Mouse (Mus musculus) embryonic facial prominence, embryonic 10.5 days (tissue): ENCODE results near the gene Begain. TPM values are rescaled to one million over a fixed set of nuclear protein-coding genes. Genes with fewer than 3 reads are reported as not detected.

ENCODE experiments used
- DNase-seq: peaks from one replicate; pipeline ENCODE4 v3.0.0-alpha.2; 2017; ENCODE audit warnings: low spot score
- H3K27ac ChIP-seq: fragments of 300-500 bp; sonication (generic); replicated peaks from 2 replicates; pipeline ENCODE4 v1.5.1; 2016; ENCODE audit warnings: mild to moderate bottlenecking
- H3K27me3 ChIP-seq: fragments of 300-500 bp; sonication (generic); replicated peaks from 2 replicates; pipeline ENCODE4 v1.6.1; 2016; ENCODE audit warnings: low read depth, mild to moderate bottlenecking; ENCODE audit not compliant: poor library complexity, severe bottlenecking
- H3K36me3 ChIP-seq: fragments of 300-500 bp; sonication (generic); replicated peaks from 2 replicates; pipeline ENCODE4 v1.6.1; 2016; ENCODE audit warnings: mild to moderate bottlenecking, moderate library complexity
- H3K4me1 ChIP-seq: fragments of 300-500 bp; sonication (generic); 2 replicates; pipeline ENCODE4 v1.6.1; 2016
- H3K4me3 ChIP-seq: fragments of 300-500 bp; sonication (generic); 2 replicates; pipeline ENCODE4 v1.5.1; 2016; ENCODE audit warnings: mild to moderate bottlenecking, moderate library complexity
- H3K9me3 ChIP-seq: fragments of 300-500 bp; sonication (generic); 2 replicates; pipeline ENCODE4 v1.6.1; 2016; ENCODE audit warnings: mild to moderate bottlenecking
- WGBS: fragments of 180-500 bp; shearing (Covaris S2); methylation state at CpG from one replicate; pipeline ENCODE4 v1.1.7; 2016; 5-methylcytosine and 5-hydroxymethylcytosine counted together
- polyA plus RNA-seq: library from polyadenylated mRNA; unstranded; fragments of >200 nt; fragmentation: Nextera tagmentation; extraction: Ambion mirVana; gene quantifications from 2 replicates; pipeline ENCODE4 v1.2.1, GENCODE M21; 2016

Begain gene
- polyA plus RNA-seq, 1 experiment from 2014 or later = 2.3 TPM

DNA sequence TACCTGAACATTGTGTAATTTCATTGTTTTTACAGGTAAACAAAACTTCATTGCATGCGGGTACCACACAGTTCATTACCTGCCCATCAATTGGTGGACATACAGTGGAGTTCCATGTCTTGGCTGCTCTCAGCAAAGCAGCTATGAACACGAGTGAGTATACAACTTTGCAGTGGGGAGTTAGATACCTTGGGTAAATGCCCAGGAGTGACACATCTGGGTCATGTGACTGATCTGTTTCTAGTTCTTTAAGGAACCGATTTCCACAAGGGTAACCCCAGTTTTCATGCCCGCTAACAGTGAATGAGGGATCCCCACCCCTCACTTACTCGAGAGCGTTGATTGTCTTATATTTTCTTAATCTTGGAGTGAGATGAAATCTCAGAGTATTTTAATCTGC is 9.0 kb upstream of the Begain start:
- Histone ChIP-seq H3K4me1 (no peaks in the 10 kb centered on the region), H3K36me3 (no peaks in the 10 kb centered on the region), H3K9me3 (no peaks in the 10 kb centered on the region), H3K27ac (no peak overlapping the region), H3K27me3 (peaks cover 11% of the 10 kb centered on the region; the same call in 1 of the 2 replicates), H3K4me3 (no peak overlapping the region)
- 85% methylated on average over 6 of the region's 6 CpGs for WGBS
- no peak for DNase-seq

DNA sequence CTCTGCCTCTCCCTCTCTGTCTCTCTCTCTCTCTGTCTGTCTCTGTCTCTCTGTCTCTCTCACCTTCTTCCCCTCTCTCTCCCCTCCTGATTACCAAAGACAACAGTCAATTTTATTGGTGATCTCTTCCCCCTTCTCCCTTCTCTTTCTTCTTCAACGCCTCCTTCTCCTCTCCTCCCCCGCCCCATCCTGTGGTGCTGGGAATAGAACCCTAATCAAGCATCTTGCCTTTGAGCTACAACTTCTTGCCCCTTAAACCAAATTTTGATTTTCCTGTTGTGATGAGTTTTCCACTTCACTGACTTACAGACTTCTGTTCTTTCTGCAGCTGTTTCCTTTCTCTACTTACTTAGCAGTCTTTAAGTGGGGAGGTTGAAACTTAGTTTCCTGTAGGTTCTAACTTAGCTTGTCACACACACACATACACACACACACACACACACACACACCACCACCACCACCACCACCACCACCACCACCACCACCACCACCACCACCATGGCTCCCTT is 6.8 kb upstream of the Begain start:
- 77% methylated on average over 2 of the region's 2 CpGs for WGBS
- H3K27ac ChIP-seq = no peak overlapping the region
- peaks cover 24% of the 10 kb centered on the region for H3K27me3 ChIP-seq
- H3K4me3 ChIP-seq = no peak overlapping the region
- DNase-seq = no peak
- no peaks in the 10 kb centered on the region for H3K4me1 ChIP-seq
- no peaks in the 10 kb centered on the region for H3K9me3 ChIP-seq
- H3K36me3 ChIP-seq = no peaks in the 10 kb centered on the region

DNA sequence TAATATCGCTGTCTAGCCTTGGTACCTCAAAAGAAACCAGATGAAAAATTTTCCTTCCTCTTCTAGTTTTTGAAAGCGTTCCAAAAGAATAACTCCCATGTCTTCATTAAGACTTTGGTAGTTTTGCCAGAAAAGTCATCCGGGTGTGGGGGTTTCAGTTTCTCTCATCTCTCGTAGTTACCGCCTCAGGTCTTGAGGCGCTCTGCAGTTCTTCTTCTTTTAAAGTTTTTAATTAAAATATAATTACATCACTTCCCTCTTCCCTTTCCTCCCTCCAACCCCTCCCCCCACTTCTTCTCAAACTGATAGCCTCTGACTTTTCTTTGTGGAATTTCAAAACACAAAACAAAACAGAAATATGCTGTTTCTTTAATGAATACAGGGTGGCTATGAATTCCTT is 6.1 kb upstream of the Begain start:
- H3K9me3 ChIP-seq = no peaks in the 10 kb centered on the region
- H3K27ac ChIP-seq = no peak overlapping the region
- H3K27me3 ChIP-seq = peaks cover 31% of the 10 kb centered on the region
- 84% methylated on average over 6 of the region's 6 CpGs for WGBS
- 0 out of 2 replicates have a peak, but pooled peaks cover 2% of the 10 kb centered on the region for H3K4me1 ChIP-seq
- DNase-seq = no peak
- H3K4me3 ChIP-seq = no peak overlapping the region
- no peaks in the 10 kb centered on the region for H3K36me3 ChIP-seq

- Histone ChIP-seq H3K27ac (no peak overlapping the region), H3K9me3 (no peaks in the 10 kb centered on the region), H3K27me3 (peaks cover 49% of the 10 kb centered on the region), H3K36me3 (no peaks in the 10 kb centered on the region), H3K4me1 (peaks cover 19% of the 10 kb centered on the region), H3K4me3 (no peak overlapping the region)
- WGBS = 90% methylated on average over 13 of the region's 13 CpGs
- DNase-seq = no peak
Measured at GRCm38 (mm10) chr12:109071248-109071647, 3.2 kb upstream of the Begain start.

DNA sequence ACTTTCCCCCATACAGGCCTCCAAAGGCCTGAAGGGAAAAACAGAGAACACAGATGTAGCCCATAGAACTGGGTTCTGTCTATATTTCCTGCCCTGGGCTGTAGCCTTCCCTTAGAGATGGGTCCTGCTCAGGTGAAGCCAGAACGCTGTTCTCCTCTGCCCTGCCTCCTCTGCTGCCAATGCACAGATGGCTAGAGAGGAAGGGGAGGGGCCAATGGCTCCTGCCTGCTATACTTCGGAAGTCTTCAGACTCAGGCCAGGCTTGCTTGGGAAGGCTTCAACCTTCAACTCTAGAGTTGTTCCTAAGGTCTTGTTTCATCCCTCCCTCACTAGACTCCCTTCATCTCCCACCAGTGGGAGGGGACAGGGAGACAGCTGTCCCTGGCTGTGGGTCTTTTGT is 1.7 kb upstream of the Begain start:
- peaks cover 19% of the 10 kb centered on the region for H3K4me1 ChIP-seq
- no peaks in the 10 kb centered on the region for H3K9me3 ChIP-seq
- DNase-seq = no peak
- no peak overlapping the region for H3K27ac ChIP-seq
- no peak overlapping the region for H3K4me3 ChIP-seq
- H3K36me3 ChIP-seq = no peaks in the 10 kb centered on the region
- WGBS = 54% methylated on average over 2 of the region's 2 CpGs
- peaks cover 50% of the 10 kb centered on the region for H3K27me3 ChIP-seq

DNA sequence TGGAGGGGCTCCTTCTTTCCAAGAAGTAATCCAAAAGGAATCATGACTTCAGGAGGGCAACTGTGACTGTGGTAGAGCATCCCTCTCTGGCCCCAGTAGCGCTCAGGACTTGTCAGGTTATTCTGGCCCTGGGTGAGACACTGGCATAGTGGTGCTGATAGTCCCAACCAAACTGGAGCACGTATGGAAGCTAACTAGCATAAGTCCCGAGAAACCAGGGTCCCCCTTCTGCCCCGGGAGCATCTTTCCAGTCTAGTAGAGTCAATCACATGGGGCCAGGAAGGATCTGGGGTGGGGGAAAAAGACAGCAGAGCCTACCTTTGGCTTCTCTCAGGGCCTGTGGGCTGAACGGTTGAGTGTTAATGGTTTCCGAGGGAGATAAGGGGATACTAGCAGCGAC is 721 bp upstream of the Begain start:
- Histone ChIP-seq H3K27me3 (peaks cover 50% of the 10 kb centered on the region), H3K36me3 (no peaks in the 10 kb centered on the region), H3K9me3 (no peaks in the 10 kb centered on the region), H3K4me3 (peak overlapping the region; percentile 62), H3K4me1 (peaks cover 19% of the 10 kb centered on the region), H3K27ac (peak overlapping the region; percentile 87)
- WGBS = 78% methylated on average over 7 of the region's 7 CpGs
- no peak for DNase-seq

GRCm38 (mm10) chr12:109067561-109068135 is 369 bp downstream of the Begain start:
- Histone ChIP-seq H3K27me3 (peaks cover 44% of the 10 kb centered on the region), H3K36me3 (no peaks in the 10 kb centered on the region), H3K27ac (peak overlapping the region; percentile 87), H3K4me3 (peak overlapping the region; percentile 62), H3K9me3 (no peaks in the 10 kb centered on the region), H3K4me1 (peaks cover 19% of the 10 kb centered on the region)
- DNase-seq = peak; percentile 80
- WGBS = 2% methylated on average over 59 of the region's 59 CpGs

DNA sequence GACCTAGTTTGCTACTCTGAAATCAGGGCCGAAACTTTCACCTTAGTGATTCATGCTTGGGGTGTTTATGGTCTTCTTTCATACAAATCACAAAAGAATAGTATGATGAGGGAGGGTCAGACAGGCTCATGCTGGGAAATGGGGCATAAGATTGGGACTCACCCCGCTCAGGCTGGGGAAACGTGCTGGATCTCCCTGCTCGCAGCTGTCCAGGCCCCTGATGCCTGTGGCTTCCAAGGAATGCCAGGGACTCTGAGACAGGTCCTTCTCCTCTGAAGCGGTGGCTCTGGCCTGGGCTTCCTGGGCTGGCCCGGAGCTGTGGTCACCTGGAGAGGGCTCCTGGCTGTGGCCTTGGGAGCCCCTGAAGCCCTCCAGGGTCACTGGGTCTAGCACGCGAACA is 9.4 kb downstream of the Begain start:
- WGBS = 83% methylated on average over 8 of the region's 8 CpGs
- Histone ChIP-seq H3K36me3 (no peaks in the 10 kb centered on the region), H3K4me1 (peaks cover 17% of the 10 kb centered on the region), H3K27ac (no peak overlapping the region), H3K9me3 (no peaks in the 10 kb centered on the region), H3K27me3 (peaks cover 58% of the 10 kb centered on the region), H3K4me3 (no peak overlapping the region)
- DNase-seq = no peak

DNA sequence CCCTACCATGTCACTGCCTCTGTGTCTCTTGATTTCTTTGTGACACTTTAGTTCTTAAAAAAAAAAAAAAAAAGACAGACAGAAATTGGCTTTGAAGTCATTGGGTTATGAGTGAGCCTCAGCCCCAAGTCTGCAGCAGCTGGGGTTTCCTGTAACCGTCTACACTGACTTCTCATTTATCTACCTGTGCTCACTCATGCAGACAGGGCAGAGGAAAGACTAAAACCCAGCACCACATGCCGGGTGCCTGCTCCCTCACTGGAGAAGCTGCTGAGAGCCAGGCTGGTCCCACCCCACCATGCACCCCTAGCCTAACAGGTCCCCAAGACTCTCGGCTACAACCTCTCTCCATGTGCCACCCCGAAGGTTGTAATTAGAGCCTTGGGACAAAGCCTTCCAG is 10.3 kb downstream of the Begain start:
- Histone ChIP-seq H3K9me3 (no peaks in the 10 kb centered on the region), H3K27me3 (peaks cover 67% of the 10 kb centered on the region), H3K27ac (no peak overlapping the region), H3K36me3 (no peaks in the 10 kb centered on the region), H3K4me3 (no peak overlapping the region), H3K4me1 (peaks cover 26% of the 10 kb centered on the region)
- DNase-seq = no peak
- WGBS = 66% methylated on average over 4 of the region's 4 CpGs

DNA sequence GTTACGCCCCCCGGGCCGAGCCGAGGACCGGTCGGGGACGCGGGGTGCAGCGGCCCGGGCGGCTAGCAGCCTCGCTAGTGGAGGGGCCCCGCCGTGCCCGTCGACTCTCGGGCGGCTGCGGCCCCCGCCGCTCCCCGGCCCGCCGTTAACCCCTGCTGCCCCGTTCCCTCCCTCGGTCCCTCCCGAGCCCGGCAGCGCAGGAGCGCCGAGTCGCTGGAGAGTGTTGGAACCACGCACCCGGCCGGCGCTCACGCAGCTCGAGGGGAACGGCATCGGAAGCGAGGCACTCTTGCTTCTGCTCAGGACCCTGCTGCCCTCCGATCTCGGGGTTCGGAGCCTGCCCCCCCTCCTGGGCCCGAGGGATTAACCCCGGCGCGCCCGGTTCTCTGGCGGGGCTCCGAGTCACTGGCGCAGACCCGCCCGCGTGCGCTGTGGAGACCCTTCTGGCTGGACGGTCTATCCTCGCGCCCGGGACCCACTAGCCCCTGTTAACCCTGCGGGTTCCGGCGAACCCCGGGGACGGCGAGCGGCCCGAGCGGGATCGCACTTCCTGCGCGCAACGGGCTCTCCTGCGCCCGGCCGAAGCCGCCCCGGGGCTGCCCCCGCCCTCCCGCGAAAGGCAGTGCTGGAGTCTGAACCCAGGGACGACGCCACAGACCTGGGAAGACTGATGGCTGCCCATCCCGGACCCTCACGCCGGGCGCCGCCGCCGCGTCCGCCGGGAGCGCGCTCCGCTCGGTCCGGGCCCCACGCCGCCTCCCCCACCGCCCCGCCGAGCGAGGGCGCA is 14.8 kb downstream of the Begain start:
- H3K27ac ChIP-seq = peak overlapping the region; percentile 73; the same call in 1 of the 2 replicates
- H3K4me1 ChIP-seq = peaks cover 34% of the 10 kb centered on the region
- DNase-seq = peak; percentile 55
- no peaks in the 10 kb centered on the region for H3K9me3 ChIP-seq
- no peaks in the 10 kb centered on the region for H3K36me3 ChIP-seq
- peak overlapping the region; percentile 65 for H3K4me3 ChIP-seq
- peaks cover 96% of the 10 kb centered on the region for H3K27me3 ChIP-seq
- under 1% methylated on average over 105 of the region's 105 CpGs for WGBS

GRCm38 (mm10) chr12:109049949-109050348 is 18.1 kb downstream of the Begain start:
- Histone ChIP-seq H3K36me3 (no peaks in the 10 kb centered on the region), H3K9me3 (no peaks in the 10 kb centered on the region), H3K4me1 (peaks cover 32% of the 10 kb centered on the region), H3K4me3 (no peak overlapping the region), H3K27me3 (peaks cover 90% of the 10 kb centered on the region), H3K27ac (no peak overlapping the region)
- no peak for DNase-seq
- WGBS = 85% methylated on average over 4 of the region's 4 CpGs

DNA sequence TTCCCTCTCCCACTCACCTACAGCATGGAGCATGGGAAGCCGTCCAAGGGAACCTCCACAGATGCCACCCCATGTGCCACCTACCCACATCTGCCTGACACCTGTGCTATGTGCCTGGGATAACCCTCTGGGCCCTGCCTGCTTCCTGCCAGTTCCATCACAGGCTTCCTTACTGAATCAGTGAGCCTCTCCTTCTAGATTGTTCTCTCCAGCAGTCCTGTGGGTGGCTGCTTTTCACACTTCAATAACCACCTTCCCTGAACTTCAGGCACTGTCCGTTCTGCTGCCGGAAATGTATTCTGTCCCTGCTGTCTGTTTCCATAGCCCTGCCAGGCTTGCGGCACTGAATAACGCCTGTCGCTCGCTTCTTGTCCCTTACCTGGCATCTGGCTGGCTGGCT is 22.4 kb downstream of the Begain start:
- Histone ChIP-seq H3K9me3 (no peaks in the 10 kb centered on the region), H3K4me3 (no peak overlapping the region), H3K36me3 (no peaks in the 10 kb centered on the region), H3K4me1 (peaks cover 20% of the 10 kb centered on the region), H3K27ac (0 out of 2 replicates have a peak overlapping the region, but pooled peaks have one; percentile 5), H3K27me3 (peaks cover 80% of the 10 kb centered on the region)
- no peak for DNase-seq
- 85% methylated on average over 7 of the region's 7 CpGs for WGBS

DNA sequence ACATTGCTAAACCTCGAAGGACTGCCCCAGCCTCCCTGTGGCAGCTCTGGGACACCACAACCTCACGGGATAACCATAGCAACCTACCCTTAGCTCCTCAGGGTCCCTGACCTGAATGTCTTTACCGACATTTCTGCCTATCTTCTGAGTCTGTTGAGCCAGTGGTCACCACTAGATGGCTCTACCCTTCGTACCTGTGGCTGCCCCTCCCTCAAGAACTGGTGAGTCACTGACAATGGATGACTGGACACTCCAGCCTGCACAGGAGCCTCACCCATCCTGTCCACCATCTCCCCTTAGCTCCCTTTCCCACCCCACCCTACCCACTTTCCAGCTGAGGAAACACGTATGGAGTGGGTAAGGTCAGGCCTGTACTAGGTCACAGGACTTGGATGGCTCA is 23.5 kb downstream of the Begain start:
- Histone ChIP-seq H3K4me1 (peaks cover 20% of the 10 kb centered on the region), H3K4me3 (no peak overlapping the region), H3K27me3 (peaks cover 79% of the 10 kb centered on the region), H3K9me3 (no peaks in the 10 kb centered on the region), H3K27ac (no peak overlapping the region), H3K36me3 (no peaks in the 10 kb centered on the region)
- DNase-seq = no peak
- WGBS = 22% methylated on average over 5 of the region's 5 CpGs
